Mouse (Mus musculus) ES-Bruce4 (cell line): ENCODE data around the gene Ptprg.

Source experiments
- CTCF ChIP-seq: IDR thresholded peaks from one replicate; pipeline ENCODE4 v1.8.1; 2011; ENCODE audit warnings: low read depth, low read length
- POLR2A ChIP-seq: IDR thresholded peaks from one replicate; pipeline ENCODE4 v1.8.1; 2011; ENCODE audit warnings: low read length; ENCODE audit not compliant: insufficient read depth

DNA sequence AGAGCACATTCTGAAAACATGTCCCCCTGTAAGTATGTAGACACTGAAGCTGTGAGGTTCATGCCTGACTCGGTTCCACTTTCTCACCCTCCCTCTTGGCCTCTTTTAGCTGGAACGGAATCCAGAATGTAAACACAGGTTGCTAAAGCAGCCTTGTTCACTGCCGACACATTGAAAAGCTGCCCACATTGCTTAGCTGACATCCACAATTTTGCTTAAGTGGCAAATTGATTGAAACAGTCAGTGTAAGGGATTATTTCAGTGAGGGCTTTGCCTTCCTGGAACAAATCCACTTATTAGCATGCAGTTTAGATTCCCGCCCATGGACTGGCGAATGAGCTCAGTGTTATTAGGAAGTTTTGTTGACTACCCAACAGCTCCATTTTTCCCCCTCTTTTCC is 532.8 kb downstream of the Ptprg start:
- TF ChIP-seq POLR2A (no peak), CTCF (no peak)
